Mouse (Mus musculus) brain, embryonic 14.5 days (tissue): ENCODE data around the gene Fosb. TPM values are rescaled to one million over a fixed set of nuclear protein-coding genes. Genes with fewer than 3 reads are reported as not detected.

Experiments
- DNase-seq: peaks from one replicate; pipeline ENCODE4 v3.0.0-alpha.2; 2011; ENCODE audit warnings: low read depth
- CTCF ChIP-seq: fragments of 200-500 bp; IDR thresholded peaks from 2 replicates; pipeline ENCODE4 v1.5.1; 2012; ENCODE audit warnings: inconsistent platforms, mild to moderate bottlenecking, moderate library complexity, borderline replicate concordance; ENCODE audit not compliant: insufficient read depth, insufficient read length; ENCODE audit errors: extremely low read depth
- POLR2A ChIP-seq: fragments of 200-500 bp; IDR thresholded peaks from 2 replicates; pipeline ENCODE4 v1.6.1; 2012; ENCODE audit warnings: mild to moderate bottlenecking, inconsistent platforms, borderline replicate concordance; ENCODE audit not compliant: poor library complexity, insufficient read depth, insufficient read length, severe bottlenecking; ENCODE audit errors: extremely low read depth
- polyA plus RNA-seq: library from polyadenylated mRNA; depleted of rRNA; stranded (reverse); fragments of >200 nt; gene quantifications from 2 replicates; pipeline ENCODE4 v1.2.3, GENCODE M21; 2012; rRNA removed

Fosb gene
- 0.19 and 0.23 TPM in 2 replicates for polyA plus RNA-seq

DNA sequence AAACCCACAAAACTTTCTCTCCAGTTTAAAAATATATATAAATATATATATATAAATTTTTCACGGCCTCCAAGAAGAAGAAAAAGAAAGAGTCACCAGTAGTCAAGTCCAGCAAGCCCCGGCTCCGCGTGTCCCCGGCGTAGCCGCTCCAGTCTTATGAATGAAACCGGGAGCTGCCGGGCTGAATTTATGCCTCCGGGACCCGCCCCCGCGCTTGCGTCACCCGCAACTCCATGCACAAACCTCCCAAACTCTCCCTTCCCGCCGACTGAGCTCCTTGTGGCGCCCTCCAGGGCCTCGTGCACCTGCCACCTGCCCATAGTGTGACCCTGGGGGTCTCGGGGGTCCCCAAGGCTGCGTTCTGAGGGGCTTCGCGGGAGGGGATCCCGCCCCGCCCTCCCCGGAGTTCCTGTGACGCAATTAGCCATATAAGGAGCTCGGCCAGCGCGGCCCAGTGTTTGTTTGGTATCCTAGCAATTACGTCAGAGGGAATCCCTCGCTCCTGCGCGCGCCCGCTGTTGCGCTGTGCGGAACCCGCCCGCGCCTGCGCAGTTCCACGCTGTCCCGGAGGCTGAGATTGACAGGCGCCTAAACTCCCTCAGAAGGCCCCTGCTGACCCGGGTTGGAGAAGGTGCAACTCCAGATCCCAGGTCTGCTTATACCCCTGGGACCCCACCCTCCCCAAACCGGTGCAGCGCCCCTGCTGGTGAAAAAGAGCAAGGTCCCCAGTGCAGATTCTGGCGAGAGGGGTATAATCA, at the start of gene Fosb:
Gene Fosb (minus strand): TSS at position 168 of the 758 bp plus-strand sequence.
- TF ChIP-seq CTCF (peak; percentile 58), POLR2A (no peak)
- peak; percentile 98 for DNase-seq

DNA sequence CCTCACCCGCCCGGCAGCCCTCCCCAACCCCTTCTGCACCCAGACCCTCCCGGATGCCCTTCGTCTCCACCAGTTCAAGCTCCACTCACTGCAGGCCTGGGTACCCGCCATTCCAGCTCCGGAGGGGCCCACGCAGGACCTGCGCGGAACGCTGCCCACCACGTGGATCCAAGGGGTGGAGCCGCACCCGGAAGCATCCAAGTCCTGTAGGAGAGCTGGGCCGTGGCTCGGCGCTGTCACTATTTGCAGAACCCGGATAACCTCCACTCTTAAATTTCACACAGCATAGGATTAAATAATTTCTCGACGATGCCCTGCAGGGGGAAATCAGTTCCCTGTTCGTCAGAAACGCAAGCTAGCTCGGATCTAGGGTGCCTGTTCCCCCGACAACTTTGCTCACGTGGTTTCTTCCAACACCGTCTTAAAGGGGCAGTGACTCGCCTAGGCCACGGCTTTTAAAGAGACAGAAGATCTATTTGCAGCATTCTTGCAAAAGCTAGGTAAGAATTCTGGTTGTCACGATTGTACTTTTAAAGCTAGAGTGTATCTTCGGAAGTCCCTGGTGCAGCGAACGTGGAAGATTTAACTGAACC, 49.5 kb upstream of the Fosb start, which contains the start of the genes Cd3eap and Ppp1r13l:
Gene Cd3eap (minus strand): TSS at position 185 of the 593 bp plus-strand sequence.
Gene Ppp1r13l (plus strand): TSS at position 451 of the 593 bp plus-strand sequence.
- peak; percentile 96 for DNase-seq
- peak; percentile 35; the same call in 1 of the 2 replicates for TF ChIP-seq POLR2A
- no peak for TF ChIP-seq CTCF

DNA sequence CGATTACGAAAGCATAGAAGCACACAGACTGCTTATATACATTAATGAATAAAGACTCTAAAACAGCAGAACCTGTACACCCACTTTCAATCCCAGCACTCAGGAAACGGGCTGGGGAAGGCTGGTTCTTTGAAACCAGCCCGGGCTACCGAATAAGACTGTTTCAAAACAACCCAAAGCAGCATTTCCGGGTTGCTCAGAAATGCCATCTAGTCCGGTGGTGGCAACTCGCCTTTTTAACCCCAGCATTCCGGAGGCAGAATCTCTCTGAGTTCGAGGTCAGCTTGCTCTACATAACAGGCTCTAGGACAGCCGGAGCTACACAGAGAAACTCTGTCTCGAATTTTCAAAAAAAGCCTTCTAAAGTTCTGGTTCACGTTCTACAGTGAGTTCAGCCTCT, 48.8 kb upstream of the Fosb start:
- DNase-seq: no peak
- no peak for TF ChIP-seq POLR2A

DNA sequence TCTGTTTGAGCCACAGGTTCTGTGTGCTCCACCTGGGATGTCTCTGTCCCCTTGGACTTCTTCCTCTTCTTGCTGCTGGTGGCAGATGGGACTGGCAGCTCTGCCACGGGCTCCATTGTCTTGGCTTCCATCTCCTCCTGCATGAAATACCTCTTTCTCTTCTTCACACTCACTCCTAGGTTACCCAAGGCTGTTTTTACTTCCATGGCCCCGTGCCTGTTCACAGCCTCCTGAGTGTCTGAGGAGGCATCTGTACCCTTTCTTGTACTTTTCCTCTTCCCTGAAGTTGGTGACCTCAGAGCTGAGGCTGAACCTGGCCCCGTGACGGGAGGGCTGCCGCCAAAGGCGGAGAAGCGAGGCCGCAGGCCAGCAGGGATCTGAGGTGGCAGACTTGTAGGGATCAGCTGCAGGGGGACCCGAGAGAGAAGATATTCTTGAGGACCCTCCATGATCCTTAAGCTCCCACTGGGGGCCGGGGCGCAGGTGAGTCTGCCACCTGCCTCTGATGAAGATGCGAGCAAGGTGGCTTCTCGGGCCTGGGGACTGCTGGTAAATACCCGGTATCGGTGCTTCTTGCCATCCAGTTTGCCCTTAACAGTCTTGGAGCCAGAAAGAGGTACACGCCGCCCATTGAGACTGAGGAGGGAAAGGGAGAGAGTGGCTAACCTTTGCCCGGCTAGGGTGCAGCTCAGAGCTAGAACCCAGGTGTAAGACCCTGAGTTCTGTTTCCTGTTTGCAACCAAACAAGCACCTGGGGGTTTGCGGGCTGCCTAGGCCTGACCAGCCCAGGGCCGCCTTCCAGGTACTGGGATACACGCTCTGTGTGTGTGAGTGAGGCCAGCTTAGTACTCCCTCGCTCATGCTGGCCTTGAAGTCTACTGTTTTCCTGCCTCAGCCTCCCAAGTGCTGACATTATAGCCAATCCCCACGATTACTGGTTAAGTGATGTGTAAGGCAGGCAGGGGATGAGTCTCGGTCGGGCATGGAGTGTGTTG, 47.8 kb upstream of the Fosb start:
- DNase-seq: no peak
- TF ChIP-seq CTCF: no peak
- no peak for TF ChIP-seq POLR2A

DNA sequence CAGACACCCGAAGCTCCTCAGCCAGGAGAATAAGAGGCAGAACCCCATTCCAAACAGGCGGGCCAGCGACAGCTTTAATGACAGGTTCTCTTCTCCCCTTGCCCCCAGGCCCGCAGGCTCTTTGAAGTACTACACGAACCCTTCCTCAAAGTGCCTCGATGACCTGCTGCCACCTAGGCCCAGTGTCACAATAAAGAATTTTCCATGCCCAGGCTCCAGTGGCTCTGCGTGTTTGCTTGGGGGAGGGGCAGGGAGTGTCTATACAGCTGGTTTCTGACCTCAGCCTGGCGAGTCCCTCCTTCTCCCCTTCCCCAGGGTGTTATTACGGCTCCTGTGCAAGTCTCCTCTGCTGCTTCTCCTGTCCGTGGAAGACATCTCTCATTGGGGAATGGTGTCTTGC, 46.5 kb upstream of the Fosb start:
- TF ChIP-seq CTCF: no peak
- no peak for TF ChIP-seq POLR2A
- DNase-seq: no peak

DNA sequence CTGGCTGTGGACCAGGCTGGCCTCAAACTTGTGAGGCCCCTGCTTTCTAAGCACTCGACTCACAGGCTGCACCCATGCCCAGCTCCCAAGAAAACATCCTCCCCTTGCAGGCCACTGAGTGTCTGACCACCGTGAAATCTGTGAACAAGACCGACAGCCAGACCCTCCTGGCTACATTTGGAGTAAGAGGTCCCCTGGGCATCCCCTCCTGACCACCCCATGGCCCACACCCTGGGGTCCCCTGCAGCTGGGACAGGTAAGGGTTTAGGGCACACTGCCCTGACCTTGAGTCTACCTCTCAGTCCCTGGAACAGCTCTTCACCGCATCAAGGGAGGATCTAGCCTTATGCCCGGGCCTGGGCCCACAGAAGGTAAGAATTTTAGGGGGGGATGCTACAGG, 45.1 kb upstream of the Fosb start:
- DNase-seq: no peak
- TF ChIP-seq CTCF: no peak
- no peak for TF ChIP-seq POLR2A

DNA sequence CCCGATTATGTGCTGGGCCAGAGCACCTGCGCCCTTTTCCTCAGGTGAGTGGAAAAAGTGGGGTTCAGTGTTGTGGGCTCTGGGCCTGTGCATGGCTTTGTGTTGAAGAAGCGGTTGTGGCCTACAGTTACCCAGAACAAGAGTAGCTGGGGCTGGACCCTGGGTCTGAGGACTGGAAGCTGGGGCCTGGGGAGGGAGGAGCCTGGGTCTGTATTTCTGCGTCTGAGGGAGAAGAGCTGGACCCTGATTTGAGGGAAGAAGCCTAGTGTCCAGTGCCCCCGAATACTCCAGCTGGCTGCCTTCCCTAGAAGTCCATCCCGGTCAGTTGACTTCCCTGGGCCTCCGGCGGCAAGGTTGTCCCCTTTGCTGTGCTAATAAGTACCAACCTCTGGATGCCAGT, 40.4 kb upstream of the Fosb start:
- no peak for DNase-seq
- no peak for TF ChIP-seq CTCF
- TF ChIP-seq POLR2A: no peak

DNA sequence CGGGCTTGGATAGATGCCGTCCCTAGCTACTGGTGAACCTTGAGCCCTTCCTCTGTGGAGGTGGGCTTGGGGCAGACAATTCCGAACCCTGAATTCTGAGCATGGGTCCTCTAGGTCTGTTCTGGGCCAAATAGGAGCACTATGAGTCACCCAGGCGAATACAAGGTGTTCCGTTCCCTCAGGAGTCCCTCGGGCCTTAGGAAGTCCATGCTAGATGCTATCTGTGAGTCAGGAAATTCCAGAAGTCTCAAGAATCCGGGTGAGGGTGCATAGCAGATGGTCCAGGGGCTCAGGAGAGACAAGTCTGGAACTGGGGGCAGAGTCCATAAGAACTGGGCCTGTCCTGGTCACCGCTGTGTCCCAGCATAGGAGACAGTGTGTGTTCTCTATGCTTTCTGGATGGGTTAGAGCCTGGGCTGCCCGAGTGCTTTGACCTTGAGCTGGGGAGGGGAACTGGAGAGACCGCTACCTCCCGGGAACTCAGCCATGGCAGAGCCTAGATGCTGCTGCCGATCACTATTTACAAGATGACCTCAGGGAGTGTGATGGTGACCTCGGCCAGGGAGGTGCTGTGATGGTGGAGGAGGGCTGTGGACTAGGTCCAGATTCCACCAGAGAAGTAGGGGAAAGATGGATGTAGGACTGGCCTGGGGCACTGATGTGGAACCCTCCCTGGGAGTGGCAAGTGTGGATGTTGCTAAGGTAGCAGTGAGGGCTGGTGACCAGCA, 39.5 kb upstream of the Fosb start:
- TF ChIP-seq CTCF (no peak), POLR2A (no peak)
- DNase-seq: no peak

DNA sequence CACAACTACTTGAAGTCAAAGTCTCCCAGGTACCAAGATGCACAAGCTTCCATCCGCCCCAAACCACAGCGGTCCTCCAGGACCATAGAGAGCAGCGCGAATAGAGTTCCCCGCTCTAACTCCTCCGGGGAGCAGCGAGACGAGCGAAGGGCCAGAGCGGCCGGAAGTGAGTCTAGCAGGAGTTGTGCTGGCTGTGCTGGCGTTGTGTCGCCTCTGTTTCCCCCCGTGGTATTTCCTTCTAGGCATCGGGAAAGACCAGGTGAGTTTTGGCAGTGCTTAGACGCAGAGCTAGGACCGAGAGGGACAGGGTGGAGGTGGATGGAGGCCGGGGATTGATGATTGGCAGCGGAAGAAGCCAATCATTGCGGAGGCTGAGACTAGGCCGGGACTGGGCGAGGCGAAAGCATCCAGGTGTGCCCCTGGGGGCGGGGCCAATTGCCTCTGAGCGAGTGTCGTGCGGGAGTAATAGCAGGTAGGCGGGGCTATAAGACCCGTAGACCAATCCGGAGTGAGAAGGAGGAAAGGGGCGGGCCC, 35.2 kb upstream of the Fosb start:
- peak; percentile 98 for DNase-seq
- TF ChIP-seq POLR2A: peak; percentile 31; the same call in 1 of the 2 replicates
- no peak for TF ChIP-seq CTCF

DNA sequence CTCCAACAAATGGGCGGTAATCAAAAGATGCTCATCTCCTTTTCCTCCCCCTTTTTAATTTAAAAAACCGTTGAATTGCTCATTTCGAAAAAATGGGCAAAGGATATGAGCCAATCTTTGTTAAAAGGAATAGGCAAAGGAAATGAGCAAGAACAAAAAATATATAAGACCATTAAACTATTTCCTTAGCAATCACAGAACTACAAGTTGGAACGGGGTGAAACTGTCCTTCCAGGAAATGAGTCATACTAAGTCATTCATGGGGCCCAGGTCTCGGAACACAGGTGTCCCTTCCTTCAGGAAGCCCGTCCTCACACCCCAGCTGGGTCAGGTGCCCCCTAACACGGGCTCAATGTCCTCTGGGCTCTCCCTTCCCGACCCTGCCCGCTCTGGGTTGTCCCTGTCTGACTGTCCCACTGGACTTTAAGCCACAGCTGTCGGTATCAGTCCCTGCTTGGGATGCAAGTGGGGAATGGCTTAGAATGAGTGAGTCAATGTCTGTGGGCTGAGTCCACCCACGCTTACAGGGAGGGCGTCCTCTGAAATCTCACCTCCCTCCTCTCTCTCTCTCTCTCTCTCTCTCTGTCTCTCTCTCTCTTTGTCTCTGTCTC, 34.5 kb upstream of the Fosb start, which contains the start of gene Ercc1:
Gene Ercc1 (plus strand): TSS at position 542 of the 611 bp plus-strand sequence.
- no peak for TF ChIP-seq CTCF
- TF ChIP-seq POLR2A: no peak
- DNase-seq: no peak

DNA sequence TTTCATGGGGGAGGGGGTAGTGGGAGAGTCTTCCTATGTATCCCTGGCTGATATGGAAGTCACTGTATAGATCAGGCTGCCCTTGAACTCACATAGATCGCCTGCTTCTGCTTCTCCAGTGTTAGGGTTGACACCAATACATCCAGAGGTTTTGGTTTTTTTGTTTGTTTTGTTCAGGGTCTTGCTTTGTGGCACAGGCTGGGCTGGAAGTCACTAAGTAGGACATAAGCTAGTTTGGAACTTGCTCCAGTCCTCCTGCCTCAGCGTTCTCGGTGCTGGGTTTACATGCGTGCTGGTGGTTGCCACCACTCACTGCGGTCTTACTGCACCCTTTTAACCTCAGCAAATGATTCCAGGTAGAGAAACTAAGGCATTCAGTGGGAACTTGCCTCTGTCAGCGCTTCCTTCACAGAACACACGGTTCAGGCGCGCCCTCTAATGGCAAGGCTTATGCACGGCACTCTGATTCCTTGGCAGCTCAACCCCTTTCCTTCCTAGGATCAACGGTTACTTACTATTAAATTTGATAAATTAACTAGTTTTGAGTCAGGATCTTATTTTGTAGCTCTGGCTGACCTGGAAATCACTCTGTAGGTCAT, 33.5 kb upstream of the Fosb start:
- TF ChIP-seq POLR2A (no peak), CTCF (peak; percentile 95)
- peak; percentile 84 for DNase-seq
